Mouse (Mus musculus): ENCODE measurements around the gene Npnt.
A peak's percentile ranks its signal among the peaks of the same experiment; 100 is the strongest.

The Npnt gene

GRCm38 (mm10) chr3:132949791-132950528, at the start of gene Npnt:
TSS of gene Npnt (minus strand) at chr3:132950291.
- DNase-seq, result peak; percentile 53

GRCm38 (mm10) chr3:132996299-132996698, 46.2 kb upstream of the Npnt start:
- DNase-seq, result no peak

- no peak for DNase-seq
Observed at GRCm38 (mm10) chr3:132995904-132996267, 45.8 kb upstream of the Npnt start.

GRCm38 (mm10) chr3:132995172-132995903, 45.2 kb upstream of the Npnt start:
- DNase-seq, result no peak

GRCm38 (mm10) chr3:132986188-132986587, 36.1 kb upstream of the Npnt start:
- no peak for DNase-seq

GRCm38 (mm10) chr3:132983845-132984485, 33.9 kb upstream of the Npnt start:
- DNase-seq, result no peak

GRCm38 (mm10) chr3:132981968-132982367, 31.9 kb upstream of the Npnt start:
- no peak for DNase-seq

GRCm38 (mm10) chr3:132979781-132980461, 29.8 kb upstream of the Npnt start:
- DNase-seq, result no peak

GRCm38 (mm10) chr3:132966255-132966654, 16.2 kb upstream of the Npnt start:
- DNase-seq, result no peak

GRCm38 (mm10) chr3:132964715-132965507, 14.8 kb upstream of the Npnt start:
- no peak for DNase-seq

GRCm38 (mm10) chr3:132962631-132963361, 12.7 kb upstream of the Npnt start:
- DNase-seq, result no peak

GRCm38 (mm10) chr3:132950529-132950880, 414 bp upstream of the Npnt start:
- DNase-seq, result no peak

GRCm38 (mm10) chr3:132949380-132949790, 706 bp downstream of the Npnt start:
- peak; percentile 43 for DNase-seq

- DNase-seq, result no peak
Observed at GRCm38 (mm10) chr3:132948298-132948795, 1.7 kb downstream of the Npnt start.

GRCm38 (mm10) chr3:132946086-132946485, 4.0 kb downstream of the Npnt start:
- DNase-seq, result no peak

GRCm38 (mm10) chr3:132945669-132946068, 4.4 kb downstream of the Npnt start:
- DNase-seq, result no peak

- no peak for DNase-seq
Observed at GRCm38 (mm10) chr3:132944609-132945008, 5.5 kb downstream of the Npnt start.

GRCm38 (mm10) chr3:132944193-132944592, 5.9 kb downstream of the Npnt start:
- no peak for DNase-seq

GRCm38 (mm10) chr3:132942778-132943177, 7.3 kb downstream of the Npnt start:
- DNase-seq, result no peak

GRCm38 (mm10) chr3:132940181-132940990, 9.7 kb downstream of the Npnt start:
- DNase-seq, result no peak

- no peak for DNase-seq
Observed at GRCm38 (mm10) chr3:132939006-132939405, 11.1 kb downstream of the Npnt start.
